Mouse (Mus musculus): ENCODE measurements around the gene Peg10. TPM values are rescaled to one million over a fixed set of nuclear protein-coding genes. Genes with fewer than 3 reads are reported as not detected.

The Peg10 gene
- polyA plus RNA-seq, 1 experiment from 2014 or later = 7.0 TPM

DNA sequence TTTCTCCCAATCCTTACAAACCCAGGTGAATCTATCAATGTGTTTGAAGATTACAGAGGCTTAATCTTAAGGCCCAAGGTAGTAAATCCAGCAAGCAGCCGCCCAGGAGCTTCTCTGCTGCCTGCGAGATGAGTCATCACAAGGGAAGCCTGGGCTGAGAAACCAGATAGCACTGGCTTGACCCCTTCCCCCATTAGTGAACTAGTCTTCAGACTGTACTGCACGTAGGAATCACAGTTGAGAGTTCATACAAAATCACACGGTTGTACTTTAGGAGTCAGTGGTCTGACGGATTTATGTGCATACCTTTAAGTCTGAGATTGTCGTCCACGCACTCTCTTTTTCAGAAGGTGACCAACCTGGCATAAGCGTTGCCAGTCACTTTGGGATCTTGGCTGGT is 13.9 kb upstream of the Peg10 start:
- Histone ChIP-seq H3K9ac (no peak overlapping the region), H3K4me3 (no peak overlapping the region), H3K27me3 (no peaks in the 10 kb centered on the region), H3K4me2 (no peak overlapping the region), H3K4me1 (replicated peaks) (peaks cover 14% of the 10 kb centered on the region), H3K9me3 (no peaks in the 10 kb centered on the region), H3K27ac (replicated peaks) (no peak overlapping the region), H3K36me3 (no peaks in the 10 kb centered on the region)
- no peak for ATAC-seq (ENCODE audit: low FRiP score, low read depth)
- 87% methylated on average over 8 of the region's 8 CpGs for WGBS

DNA sequence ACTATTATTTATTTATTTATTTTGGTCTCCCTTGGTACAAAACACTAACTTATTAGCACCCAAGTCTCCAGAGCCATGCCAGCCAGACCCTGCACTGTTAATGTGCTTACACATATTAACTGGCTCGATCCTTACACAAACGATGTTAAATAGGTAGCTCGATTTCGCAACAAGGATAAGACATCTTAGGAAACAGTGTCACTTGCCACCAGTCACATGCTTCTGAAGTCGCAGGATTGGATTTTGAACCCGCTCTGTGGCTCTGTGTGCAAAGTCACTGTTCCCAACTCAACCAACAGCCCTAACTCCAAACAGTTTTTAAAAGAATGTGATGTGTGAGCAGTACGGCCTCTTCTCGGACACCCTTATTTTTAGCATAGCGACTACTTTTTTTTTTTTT is 10.7 kb upstream of the Peg10 start:
- H3K4me2 ChIP-seq = no peak overlapping the region
- H3K27me3 ChIP-seq = no peaks in the 10 kb centered on the region
- no peaks in the 10 kb centered on the region for H3K36me3 ChIP-seq
- no peak overlapping the region for H3K9ac ChIP-seq
- WGBS = 83% methylated on average over 9 of the region's 9 CpGs
- ATAC-seq (ENCODE audit: low FRiP score, low read depth) = no peak
- H3K27ac ChIP-seq (replicated peaks) = no peak overlapping the region
- peaks cover 42% of the 10 kb centered on the region for H3K4me1 ChIP-seq (replicated peaks)
- no peaks in the 10 kb centered on the region for H3K9me3 ChIP-seq
- H3K4me3 ChIP-seq = no peak overlapping the region

DNA sequence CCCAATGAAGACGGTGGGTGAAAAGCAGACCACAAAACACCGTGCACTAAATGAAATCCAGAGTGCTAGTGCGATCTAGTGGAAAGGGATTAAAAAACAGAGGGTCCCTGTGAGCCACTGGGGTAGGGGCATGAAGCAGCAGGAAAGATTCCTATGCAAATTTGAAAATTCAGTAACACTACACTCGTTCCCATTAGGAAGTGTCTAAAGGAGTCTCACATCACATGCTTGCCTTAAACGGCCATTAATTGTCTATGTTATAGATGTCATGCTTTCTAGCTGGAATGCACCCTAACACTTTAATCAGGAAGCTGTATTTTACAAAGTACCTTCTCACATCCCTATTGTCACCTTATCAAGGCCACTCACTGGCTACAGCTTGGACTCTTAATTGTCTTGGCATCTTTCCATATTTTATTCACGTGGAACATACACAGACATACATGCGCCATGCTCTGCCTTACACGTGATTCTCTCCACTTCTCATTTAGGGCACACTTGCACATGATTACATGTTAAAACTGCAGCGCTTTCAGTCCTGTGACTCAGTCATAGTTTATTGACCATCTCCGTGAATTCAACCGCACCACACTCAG is 9.0 kb upstream of the Peg10 start:
- WGBS = 24% methylated on average over 11 of the region's 11 CpGs
- Histone ChIP-seq H3K9ac (no peak overlapping the region), H3K4me2 (no peak overlapping the region), H3K27ac (replicated peaks) (no peak overlapping the region), H3K27me3 (no peaks in the 10 kb centered on the region), H3K4me3 (no peak overlapping the region), H3K4me1 (replicated peaks) (peaks cover 44% of the 10 kb centered on the region), H3K36me3 (no peaks in the 10 kb centered on the region), H3K9me3 (no peaks in the 10 kb centered on the region)
- 0 out of 2 replicates have a peak, but pooled peaks have one; percentile 40 for ATAC-seq (ENCODE audit: low FRiP score, low read depth)

DNA sequence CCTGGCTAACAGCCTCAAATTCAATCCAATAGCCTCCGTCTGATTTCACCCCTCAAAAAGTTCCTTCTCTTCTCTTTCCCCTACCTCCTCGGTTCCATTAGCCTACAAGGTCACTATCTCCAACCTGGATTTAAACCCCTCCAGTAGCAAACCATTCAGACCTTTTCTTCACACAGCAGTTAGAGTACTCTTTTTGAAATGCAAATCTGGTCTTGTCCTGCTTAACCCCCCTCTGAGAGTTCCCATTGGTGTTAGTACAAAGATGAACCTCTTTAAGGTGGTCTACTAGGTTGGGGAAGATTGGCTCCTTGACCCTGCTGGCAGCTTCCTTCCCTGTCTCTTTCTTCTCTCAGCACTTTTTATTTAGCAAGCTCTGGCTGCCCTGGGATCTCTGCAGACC is 8.4 kb upstream of the Peg10 start:
- Histone ChIP-seq H3K9ac (no peak overlapping the region), H3K27me3 (no peaks in the 10 kb centered on the region), H3K27ac (replicated peaks) (no peak overlapping the region), H3K4me3 (no peak overlapping the region), H3K36me3 (no peaks in the 10 kb centered on the region), H3K9me3 (no peaks in the 10 kb centered on the region), H3K4me2 (0 out of 2 replicates have a peak overlapping the region, but pooled peaks have one; percentile 6), H3K4me1 (replicated peaks) (peaks cover 44% of the 10 kb centered on the region)
- WGBS = 4% methylated on average over 2 of the region's 2 CpGs
- ATAC-seq (ENCODE audit: low FRiP score, low read depth) = no peak

DNA sequence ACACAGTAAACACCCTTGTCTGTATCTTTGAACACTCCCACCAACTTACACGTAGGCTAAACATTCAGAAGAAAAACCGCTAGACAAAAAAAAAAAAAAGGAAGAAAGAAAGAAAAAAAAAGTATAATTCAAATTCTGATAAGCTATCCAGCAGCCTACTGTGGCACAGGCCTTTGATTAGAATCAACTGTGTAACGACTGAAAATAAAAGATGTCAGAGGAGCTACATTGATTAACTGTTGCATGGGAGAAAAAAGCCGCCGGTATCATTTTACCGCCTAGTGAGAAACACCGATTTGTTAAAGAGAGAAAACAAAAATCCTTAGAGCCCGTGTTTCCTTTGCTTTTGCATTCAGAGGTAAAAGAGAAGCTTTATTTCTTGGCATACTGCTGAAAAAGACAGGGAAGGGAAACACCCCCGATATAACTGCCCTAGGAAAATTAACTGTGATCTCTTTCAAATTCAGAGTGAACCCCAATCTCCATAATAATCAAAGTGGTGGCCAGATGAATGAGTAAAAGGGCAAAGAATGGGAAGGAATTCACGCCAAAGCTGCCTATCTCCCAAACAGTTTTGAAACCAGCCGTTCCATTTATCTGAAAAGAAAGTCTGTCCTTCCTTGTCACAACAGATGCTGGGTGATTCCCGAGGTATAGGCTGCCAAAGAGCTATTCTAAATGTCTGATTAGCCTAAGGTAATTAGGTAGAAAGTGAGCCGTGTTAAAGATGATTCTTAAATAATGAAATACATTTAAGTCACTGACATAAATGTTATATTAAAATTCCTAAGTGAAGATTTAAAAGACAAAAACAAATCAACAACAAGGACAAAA is 7.4 kb upstream of the Peg10 start:
- H3K9ac ChIP-seq = no peak overlapping the region
- ATAC-seq (ENCODE audit: low FRiP score, low read depth) = no peak
- peak overlapping the region; percentile 23; the same call in 1 of the 2 replicates for H3K4me2 ChIP-seq
- 10% methylated on average over 13 of the region's 13 CpGs for WGBS
- no peak overlapping the region for H3K4me3 ChIP-seq
- no peaks in the 10 kb centered on the region for H3K27me3 ChIP-seq
- H3K4me1 ChIP-seq (replicated peaks) = peaks cover 41% of the 10 kb centered on the region
- H3K36me3 ChIP-seq = no peaks in the 10 kb centered on the region
- no peaks in the 10 kb centered on the region for H3K9me3 ChIP-seq
- H3K27ac ChIP-seq (replicated peaks) = no peak overlapping the region

DNA sequence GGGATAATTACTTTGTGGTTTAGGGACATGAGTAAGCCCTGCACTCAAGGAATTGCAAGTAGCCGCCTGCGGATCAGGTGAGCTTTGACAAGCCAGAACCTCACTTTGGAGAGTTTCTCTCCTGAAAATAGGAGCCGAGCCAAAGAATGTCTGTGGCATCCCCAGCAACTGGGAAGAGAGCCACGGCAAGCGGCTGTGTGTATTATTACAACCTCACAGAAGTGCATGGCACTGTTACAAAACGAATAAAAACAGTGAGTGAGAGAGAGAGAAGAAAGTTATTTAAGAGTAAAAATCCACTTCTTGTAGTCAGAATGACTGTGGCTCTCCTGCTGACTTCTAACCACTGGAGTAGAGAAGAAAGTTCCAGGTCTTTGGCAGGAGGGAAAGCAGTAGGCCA is 6.6 kb upstream of the Peg10 start:
- 13% methylated on average over 6 of the region's 6 CpGs for WGBS
- peak overlapping the region; percentile 23; the same call in 1 of the 2 replicates for H3K4me2 ChIP-seq
- H3K27ac ChIP-seq (replicated peaks) = 0 out of 2 replicates have a peak overlapping the region, but pooled peaks have one; percentile 51
- no peaks in the 10 kb centered on the region for H3K27me3 ChIP-seq
- peaks cover 39% of the 10 kb centered on the region for H3K4me1 ChIP-seq (replicated peaks)
- H3K9ac ChIP-seq = no peak overlapping the region
- ATAC-seq (ENCODE audit: low FRiP score, low read depth) = no peak
- H3K36me3 ChIP-seq = no peaks in the 10 kb centered on the region
- H3K9me3 ChIP-seq = no peaks in the 10 kb centered on the region
- no peak overlapping the region for H3K4me3 ChIP-seq

DNA sequence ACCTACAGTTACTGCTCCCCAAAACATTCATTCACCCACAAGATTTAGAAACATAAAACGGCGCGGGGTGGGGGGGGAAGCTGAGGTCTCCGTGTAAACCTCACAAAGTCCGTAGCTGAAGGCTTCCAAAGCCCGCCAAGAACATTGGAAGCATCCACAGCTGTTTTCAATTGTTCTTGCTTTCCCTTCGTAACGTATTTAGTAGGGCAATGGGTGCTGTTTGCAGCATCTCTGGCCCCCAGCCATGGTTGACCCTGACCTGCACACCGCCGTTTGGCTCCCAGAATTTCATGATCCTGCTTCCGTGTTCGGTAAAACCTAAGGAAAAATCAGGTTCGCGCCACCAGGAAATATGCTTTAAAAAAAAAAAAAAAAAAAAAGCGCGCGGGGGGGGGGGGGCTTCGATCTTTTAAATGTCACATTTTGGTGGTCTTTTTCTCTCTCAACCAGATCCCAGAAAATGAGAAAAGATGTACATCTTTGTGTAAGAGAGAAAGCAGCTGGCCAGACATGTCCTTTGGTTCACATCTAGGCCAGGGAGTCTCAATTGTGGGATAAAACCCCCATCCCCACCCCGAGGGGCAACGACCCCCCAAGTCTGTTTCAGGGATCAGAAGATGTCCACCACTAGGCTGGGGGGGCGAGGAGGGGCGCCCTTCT is 940 bp upstream of the Peg10 start:
- 59% methylated on average over 22 of the region's 22 CpGs for WGBS
- peak overlapping the region; percentile 60 for H3K4me2 ChIP-seq
- peaks cover 5% of the 10 kb centered on the region for H3K4me1 ChIP-seq (replicated peaks)
- H3K36me3 ChIP-seq = no peaks in the 10 kb centered on the region
- no peaks in the 10 kb centered on the region for H3K27me3 ChIP-seq
- H3K4me3 ChIP-seq = peak overlapping the region; percentile 42
- no peaks in the 10 kb centered on the region for H3K9me3 ChIP-seq
- ATAC-seq (ENCODE audit: low FRiP score, low read depth) = no peak
- peak overlapping the region; percentile 47 for H3K9ac ChIP-seq
- peak overlapping the region; percentile 80 for H3K27ac ChIP-seq (replicated peaks)

DNA sequence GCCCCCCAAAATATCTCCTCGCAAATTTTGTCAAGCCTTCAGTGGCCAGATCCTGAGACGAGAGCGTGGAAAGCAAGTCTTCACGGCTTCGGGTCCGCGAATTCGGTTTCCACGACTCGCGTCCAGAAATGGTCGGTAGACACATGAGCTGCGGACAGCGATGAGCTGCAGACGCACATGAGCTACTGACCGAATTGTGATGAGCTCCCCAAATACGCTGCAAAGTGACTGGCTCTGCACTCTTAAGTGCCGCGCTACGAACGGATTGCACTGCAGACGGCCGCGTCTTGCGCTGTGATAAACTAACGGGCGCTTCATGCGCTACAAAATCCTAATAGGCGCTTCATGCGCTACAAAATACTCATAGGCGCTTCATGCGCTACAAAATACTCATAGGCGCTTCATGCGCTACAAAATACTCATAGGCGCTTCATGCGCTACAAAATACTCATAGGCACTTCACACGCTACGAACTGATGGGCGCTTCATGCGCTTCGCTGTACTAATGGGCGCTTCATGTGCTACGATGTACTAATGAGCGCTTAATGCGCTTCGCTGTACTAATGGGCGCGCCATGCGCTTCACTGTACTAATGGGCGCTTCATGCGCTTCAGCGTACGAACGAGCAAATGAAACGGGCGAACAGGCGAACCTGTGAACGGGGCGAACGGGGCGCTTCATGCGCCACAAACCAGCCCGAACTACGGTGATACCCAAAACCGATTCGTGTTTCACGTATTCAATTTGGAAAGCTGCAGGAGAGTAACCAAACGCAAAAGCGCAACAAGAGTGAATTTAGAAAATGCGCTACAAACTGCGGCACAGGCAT is 785 bp downstream of the Peg10 start:
- 52% methylated on average over 71 of the region's 71 CpGs for WGBS
- Histone ChIP-seq H3K36me3 (no peaks in the 10 kb centered on the region), H3K9me3 (no peaks in the 10 kb centered on the region), H3K9ac (peak overlapping the region; percentile 20), H3K27me3 (no peaks in the 10 kb centered on the region), H3K4me1 (replicated peaks) (no peaks in the 10 kb centered on the region), H3K4me2 (peak overlapping the region; percentile 60), H3K27ac (replicated peaks) (peak overlapping the region; percentile 60), H3K4me3 (peak overlapping the region; percentile 42)
- ATAC-seq (ENCODE audit: low FRiP score, low read depth) = peak; percentile 20; the same call in 1 of the 2 replicates

DNA sequence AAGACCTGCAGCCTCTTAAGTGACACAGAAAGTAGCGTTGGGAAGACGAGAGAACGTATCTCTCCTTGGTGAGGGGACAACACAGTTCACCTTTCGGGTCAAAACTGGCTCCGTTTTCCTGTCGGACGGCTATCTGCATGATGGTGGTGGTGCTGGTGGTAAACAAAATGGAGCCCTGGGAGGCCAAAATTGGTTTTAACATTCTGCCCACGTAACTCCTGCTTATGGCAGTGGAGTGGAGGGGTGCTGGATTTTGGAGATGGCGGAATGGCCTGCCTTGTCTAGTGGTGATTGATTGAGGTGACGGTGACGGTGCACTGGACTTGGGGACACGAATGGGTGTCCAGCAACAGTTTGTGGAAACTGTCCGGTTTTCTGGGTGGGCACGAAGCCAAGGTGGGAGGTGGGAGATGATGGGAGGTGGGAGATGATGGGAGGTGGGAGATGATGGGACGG is 1.4 kb downstream of the Peg10 start:
- Histone ChIP-seq H3K4me1 (replicated peaks) (no peaks in the 10 kb centered on the region), H3K9ac (0 out of 2 replicates have a peak overlapping the region, but pooled peaks have one; percentile 14), H3K4me3 (peak overlapping the region; percentile 42), H3K9me3 (no peaks in the 10 kb centered on the region), H3K36me3 (no peaks in the 10 kb centered on the region), H3K27ac (replicated peaks) (peak overlapping the region; percentile 60), H3K4me2 (peak overlapping the region; percentile 60), H3K27me3 (no peaks in the 10 kb centered on the region)
- 40% methylated on average over 15 of the region's 15 CpGs for WGBS
- ATAC-seq (ENCODE audit: low FRiP score, low read depth) = peak; percentile 8; the same call in 1 of the 2 replicates

DNA sequence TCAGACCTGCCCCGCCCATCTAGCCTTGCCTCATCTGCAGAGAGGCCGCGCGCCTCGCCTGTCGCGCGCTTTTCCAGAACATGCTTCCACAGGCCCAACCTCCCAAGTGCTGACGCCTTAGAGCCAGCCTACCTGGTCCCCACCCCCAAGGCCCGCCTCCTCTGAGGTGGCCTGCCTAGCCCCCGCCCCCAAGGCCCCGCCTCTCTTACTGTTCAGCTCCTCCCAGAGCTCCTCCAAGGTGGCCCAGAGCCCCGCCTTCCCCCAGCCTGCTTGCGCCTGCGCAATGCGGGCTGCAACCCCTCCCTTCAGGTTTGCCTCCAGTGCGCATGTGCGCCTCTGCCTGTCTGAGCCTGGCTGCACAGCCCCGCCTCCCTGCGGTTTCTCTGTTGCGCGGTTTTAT is 2.0 kb downstream of the Peg10 start:
- Histone ChIP-seq H3K4me2 (peak overlapping the region; percentile 60), H3K27ac (replicated peaks) (0 out of 2 replicates have a peak overlapping the region, but pooled peaks have one; percentile 60), H3K4me3 (peak overlapping the region; percentile 42), H3K9ac (no peak overlapping the region), H3K36me3 (no peaks in the 10 kb centered on the region), H3K27me3 (no peaks in the 10 kb centered on the region), H3K9me3 (no peaks in the 10 kb centered on the region), H3K4me1 (replicated peaks) (no peaks in the 10 kb centered on the region)
- peak; percentile 96 for ATAC-seq (ENCODE audit: low FRiP score, low read depth)
- WGBS = 54% methylated on average over 22 of the region's 22 CpGs

DNA sequence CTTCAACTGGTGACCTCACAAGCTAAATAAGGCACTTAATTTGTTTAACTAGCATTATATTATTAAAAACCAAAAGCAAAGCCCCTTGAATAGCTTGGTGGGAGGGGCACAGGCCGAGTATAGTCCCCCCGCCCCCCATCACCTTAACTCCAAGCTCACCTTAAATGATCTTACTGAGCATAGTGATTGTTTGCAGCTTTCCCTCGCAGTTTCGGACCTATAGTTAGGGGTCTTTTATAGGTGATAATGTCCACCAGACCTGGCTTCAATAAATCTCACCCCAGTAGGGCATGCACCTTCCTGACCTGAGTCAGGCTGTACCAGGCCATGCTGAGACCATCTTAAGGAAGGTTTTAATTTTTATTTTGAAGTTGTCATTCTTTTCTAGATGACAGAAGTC is 4.2 kb downstream of the Peg10 start:
- Histone ChIP-seq H3K27ac (replicated peaks) (no peak overlapping the region), H3K4me3 (no peak overlapping the region), H3K27me3 (no peaks in the 10 kb centered on the region), H3K4me2 (no peak overlapping the region), H3K36me3 (0 out of 2 replicates have a peak, but pooled peaks cover 10% of the 10 kb centered on the region), H3K9ac (no peak overlapping the region), H3K4me1 (replicated peaks) (no peaks in the 10 kb centered on the region), H3K9me3 (0 out of 2 replicates have a peak, but pooled peaks cover 5% of the 10 kb centered on the region)
- 83% methylated on average over 4 of the region's 4 CpGs for WGBS
- no peak for ATAC-seq (ENCODE audit: low FRiP score, low read depth)
